Mouse (Mus musculus): ENCODE measurements around the gene Rps6ka3.
A peak's percentile ranks its signal among the peaks of the same experiment; 100 is the strongest.

DNA sequence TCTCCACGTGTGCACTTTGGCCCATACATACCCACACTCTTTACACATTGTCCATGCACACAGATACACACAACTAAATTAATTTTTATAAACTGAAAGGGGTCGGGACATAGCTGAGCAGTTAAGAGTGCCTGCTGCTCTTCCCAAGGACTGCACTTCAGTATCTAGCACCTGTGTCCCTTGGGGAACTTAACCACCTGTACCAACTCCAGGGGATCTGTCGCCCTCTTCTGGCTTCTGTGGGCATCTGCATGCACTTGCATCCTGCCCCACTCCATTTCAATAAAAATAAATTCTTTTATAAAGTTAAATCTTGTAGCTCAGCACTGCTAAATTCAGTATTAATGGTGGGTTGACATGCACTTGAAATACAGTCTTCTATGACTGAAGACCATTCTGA is 54.6 kb downstream of the Rps6ka3 start:
- TF ChIP-seq CTCF (IDR thresholded peaks at IDR 0.05; ENCODE audit: control insufficient read depth, insufficient read depth, insufficient replicate concordance, low read depth, low read length) (peak; percentile 15; the same call in 1 of the 2 replicates), POLR2A (IDR thresholded peaks at IDR 0.05; ENCODE audit: control insufficient read depth, low read depth, low read length) (no peak)
